Mouse (Mus musculus): Measurements from ENCODE around the gene Hspb9. TPM values are rescaled to one million over a fixed set of nuclear protein-coding genes. Genes with fewer than 3 reads are reported as not detected.

The Hspb9 gene
- polyA plus RNA-seq, 1 experiment from 2014 or later = 0.35 TPM

DNA sequence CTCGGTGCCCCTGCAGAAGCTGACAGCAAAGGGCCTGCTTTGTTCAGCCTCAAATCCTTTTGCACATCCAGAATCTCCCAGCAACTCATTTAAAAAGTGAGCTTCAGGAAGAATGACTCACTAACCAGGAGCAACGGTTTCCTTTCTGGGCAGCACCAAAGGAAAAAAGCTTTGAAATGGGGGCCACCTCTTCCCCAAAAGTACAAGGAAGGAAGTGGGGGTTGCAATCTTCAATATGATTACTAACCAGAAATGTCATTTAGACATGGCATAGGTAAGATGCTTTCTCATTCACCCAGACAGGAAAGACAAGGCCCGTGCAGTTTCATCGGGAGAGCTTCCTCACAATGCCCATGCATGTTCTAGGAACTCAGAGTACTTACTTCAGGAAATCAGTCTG is 7.6 kb downstream of the Hspb9 start:
- Histone ChIP-seq H3K4me1 (peaks cover 17% of the 10 kb centered on the region), H3K4me3 (no peak overlapping the region), H3K27ac (peak overlapping the region; percentile 46), H3K27me3 (no peaks in the 10 kb centered on the region), H3K36me3 (peaks cover 35% of the 10 kb centered on the region), H3K4me2 (replicated peaks) (no peak overlapping the region), H3K9me3 (replicated peaks) (no peaks in the 10 kb centered on the region), H3K9ac (no peak overlapping the region)
- WGBS = 74% methylated on average over 4 of the region's 4 CpGs
- ATAC-seq (ENCODE audit: low FRiP score) = no peak

DNA sequence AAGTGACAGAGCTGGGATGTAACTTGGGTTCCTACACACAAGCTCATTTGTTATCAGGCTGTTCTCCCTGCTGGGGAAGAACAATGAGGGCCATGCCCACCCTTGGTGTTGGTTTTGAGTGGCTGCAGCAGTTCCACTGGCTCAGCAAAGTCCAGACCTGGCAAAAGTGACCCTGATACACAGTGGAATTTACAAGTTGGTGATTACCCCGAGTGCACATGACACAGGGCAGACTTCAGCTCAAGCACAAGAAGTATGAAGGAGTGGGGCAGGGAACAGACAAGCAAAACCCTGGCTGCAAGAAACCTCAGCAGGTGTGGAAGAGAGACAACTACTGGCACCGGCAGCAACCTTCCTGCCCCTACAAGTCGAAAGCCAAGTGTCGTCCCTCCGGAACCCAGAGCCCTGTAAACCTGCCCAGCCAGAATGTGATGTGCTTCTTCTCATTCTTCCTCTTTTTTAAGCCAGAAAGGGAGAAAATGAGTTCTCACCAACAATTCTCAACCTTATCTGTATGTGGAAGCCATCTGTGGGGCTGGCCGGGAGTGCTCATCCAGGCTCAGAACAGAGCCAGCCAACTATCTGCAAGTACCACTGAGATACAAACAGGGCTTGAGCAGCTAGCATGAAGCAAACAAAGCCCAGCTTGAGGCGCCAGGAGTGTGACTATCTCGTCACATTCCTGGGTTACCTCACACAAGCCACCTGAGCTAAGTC is 8.3 kb downstream of the Hspb9 start:
- Histone ChIP-seq H3K27me3 (no peaks in the 10 kb centered on the region), H3K36me3 (peaks cover 28% of the 10 kb centered on the region), H3K4me2 (replicated peaks) (no peak overlapping the region), H3K4me3 (no peak overlapping the region), H3K9ac (no peak overlapping the region), H3K9me3 (replicated peaks) (no peaks in the 10 kb centered on the region), H3K4me1 (peaks cover 17% of the 10 kb centered on the region), H3K27ac (no peak overlapping the region; the same call in 1 of the 2 replicates)
- ATAC-seq (ENCODE audit: low FRiP score) = no peak
- WGBS = 75% methylated on average over 8 of the region's 8 CpGs

DNA sequence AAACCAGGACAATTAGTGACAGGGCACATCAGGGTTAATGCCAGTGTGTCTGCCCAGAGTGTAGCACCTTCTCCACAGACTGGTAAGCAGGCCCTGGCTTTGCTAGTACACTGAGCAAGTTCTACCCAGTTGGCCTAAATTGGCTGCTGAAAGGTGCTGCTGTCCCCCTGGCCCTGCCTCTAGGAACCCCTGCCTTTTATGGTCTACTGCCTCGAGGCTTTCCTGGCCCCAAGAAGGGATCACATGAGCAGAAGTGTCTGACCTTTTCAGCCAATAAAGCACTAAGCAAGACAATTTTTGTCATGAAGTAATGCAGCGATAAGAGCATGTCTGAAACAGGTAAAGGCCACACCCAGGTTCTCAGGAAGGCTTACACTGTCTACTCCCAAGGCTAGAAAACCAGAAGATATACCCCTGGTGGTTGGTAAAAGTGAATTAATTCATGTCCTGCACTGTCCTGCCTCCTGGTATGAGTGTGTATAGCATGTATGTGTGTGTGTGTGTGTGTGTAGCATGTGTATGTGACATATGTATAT is 8.9 kb downstream of the Hspb9 start:
- Histone ChIP-seq H3K27me3 (no peaks in the 10 kb centered on the region), H3K27ac (no peak overlapping the region), H3K9me3 (replicated peaks) (no peaks in the 10 kb centered on the region), H3K4me3 (no peak overlapping the region), H3K9ac (no peak overlapping the region), H3K4me1 (peaks cover 17% of the 10 kb centered on the region), H3K36me3 (peaks cover 22% of the 10 kb centered on the region), H3K4me2 (replicated peaks) (no peak overlapping the region)
- 70% methylated on average over 2 of the region's 2 CpGs for WGBS
- ATAC-seq (ENCODE audit: low FRiP score) = no peak

DNA sequence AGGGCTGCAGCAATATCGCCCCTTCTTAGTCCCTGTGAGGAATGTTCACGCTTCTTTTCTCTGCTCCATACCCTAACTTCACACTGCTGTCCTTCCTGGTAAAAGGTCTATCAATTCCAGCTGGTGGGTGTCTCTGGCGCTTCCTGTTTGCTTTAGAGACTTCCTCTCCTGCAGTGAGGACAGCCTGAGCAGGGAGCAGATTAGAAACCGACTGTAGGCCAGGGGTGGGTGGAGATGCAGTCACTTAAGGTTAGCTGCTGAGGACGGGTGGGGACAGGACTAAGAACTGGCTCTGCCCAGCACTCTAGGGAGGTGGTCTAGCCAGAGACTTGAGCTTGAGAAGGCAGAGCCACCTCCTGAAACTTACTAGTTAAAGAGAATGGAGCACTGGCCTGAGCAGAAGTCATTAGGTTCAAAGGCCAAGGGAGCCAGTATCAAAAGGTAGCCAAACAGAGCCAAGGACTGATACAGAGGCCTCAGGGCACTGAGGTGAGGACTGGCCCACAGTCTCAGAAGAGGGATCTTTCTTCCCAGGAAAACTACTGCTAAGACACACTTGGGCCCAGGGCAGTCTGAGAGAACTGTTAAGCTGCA is 11.4 kb downstream of the Hspb9 start:
- H3K36me3 ChIP-seq = peaks cover 10% of the 10 kb centered on the region
- peaks cover 17% of the 10 kb centered on the region for H3K4me1 ChIP-seq
- no peak overlapping the region for H3K4me2 ChIP-seq (replicated peaks)
- no peak overlapping the region for H3K4me3 ChIP-seq
- no peaks in the 10 kb centered on the region for H3K9me3 ChIP-seq (replicated peaks)
- no peak overlapping the region for H3K27ac ChIP-seq
- H3K27me3 ChIP-seq = no peaks in the 10 kb centered on the region
- 51% methylated on average over 5 of the region's 5 CpGs for WGBS
- H3K9ac ChIP-seq = no peak overlapping the region
- no peak for ATAC-seq (ENCODE audit: low FRiP score)

DNA sequence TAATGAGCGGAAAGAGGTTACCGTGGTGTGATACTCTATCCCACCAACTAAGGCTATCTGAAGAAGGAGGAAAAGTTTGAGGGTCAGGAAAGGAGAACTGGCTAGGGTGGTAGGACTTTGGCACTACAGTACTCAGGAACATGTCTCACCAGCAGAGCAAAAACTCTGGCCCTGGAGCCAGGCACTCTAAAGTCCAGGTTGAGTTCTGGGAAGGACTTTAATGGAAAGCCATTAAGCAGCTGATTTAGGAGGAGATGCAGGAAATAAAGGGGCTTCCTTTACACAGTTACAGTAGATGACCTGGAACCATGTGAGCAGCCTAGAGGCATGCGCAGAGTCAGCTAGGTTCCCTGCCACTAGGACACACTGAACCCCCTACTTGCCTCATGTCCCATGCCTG is 13.6 kb downstream of the Hspb9 start:
- H3K27ac ChIP-seq = no peak overlapping the region
- peaks cover 10% of the 10 kb centered on the region for H3K4me1 ChIP-seq
- 93% methylated on average over 3 of the region's 3 CpGs for WGBS
- no peak overlapping the region for H3K4me3 ChIP-seq
- no peak overlapping the region for H3K9ac ChIP-seq
- no peaks in the 10 kb centered on the region for H3K27me3 ChIP-seq
- no peak overlapping the region for H3K4me2 ChIP-seq (replicated peaks)
- no peak for ATAC-seq (ENCODE audit: low FRiP score)
- H3K9me3 ChIP-seq (replicated peaks) = no peaks in the 10 kb centered on the region
- H3K36me3 ChIP-seq = peaks cover 10% of the 10 kb centered on the region

DNA sequence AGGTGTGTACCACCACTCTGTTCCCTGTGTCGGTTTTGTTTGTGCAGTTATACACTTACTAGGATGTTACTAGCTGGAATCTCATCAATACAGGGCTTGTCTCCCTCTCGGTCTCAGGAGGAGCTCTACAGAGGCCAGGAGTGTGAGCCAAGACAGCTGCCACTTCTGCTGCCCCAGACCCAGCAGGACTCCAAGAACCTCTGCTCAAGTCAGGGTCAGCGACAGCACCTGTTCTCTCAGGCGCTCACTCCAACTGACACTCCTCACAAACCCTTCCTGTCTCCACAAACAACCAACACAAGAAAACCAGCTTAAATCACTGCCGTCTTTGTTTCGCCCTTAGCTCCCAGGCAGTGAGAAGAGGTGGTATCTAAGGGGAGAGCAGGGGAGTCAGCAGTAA is 15.0 kb downstream of the Hspb9 start:
- Histone ChIP-seq H3K27me3 (no peaks in the 10 kb centered on the region), H3K4me2 (replicated peaks) (no peak overlapping the region), H3K9me3 (replicated peaks) (no peaks in the 10 kb centered on the region), H3K9ac (no peak overlapping the region), H3K4me3 (no peak overlapping the region), H3K4me1 (peaks cover 6% of the 10 kb centered on the region), H3K27ac (no peak overlapping the region), H3K36me3 (peaks cover 21% of the 10 kb centered on the region)
- no peak for ATAC-seq (ENCODE audit: low FRiP score)
- 87% methylated on average over 6 of the region's 6 CpGs for WGBS

DNA sequence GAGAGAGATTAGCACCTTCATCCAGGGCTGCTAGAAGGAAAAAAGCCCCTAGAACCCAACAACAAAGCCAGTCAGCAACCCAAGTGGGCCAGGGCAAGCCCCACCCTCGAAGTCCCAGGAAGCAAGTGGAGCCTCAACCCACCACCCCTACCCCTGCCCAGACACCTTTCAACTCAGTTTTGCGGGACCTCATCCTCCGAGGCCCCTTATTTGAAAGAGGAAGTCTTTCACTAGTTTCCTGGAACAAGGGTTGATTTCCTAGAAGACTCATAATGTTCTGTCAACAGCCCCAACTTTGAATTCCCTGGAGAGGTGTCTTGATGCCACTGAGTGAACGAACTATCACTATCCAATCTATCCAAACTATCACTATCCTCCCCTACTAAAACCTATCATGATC is 16.3 kb downstream of the Hspb9 start:
- no peak for ATAC-seq (ENCODE audit: low FRiP score)
- H3K27ac ChIP-seq = no peak overlapping the region
- no peak overlapping the region for H3K9ac ChIP-seq
- H3K9me3 ChIP-seq (replicated peaks) = no peaks in the 10 kb centered on the region
- no peak overlapping the region for H3K4me3 ChIP-seq
- 95% methylated on average over 4 of the region's 4 CpGs for WGBS
- H3K4me2 ChIP-seq (replicated peaks) = no peak overlapping the region
- H3K36me3 ChIP-seq = peaks cover 21% of the 10 kb centered on the region
- H3K4me1 ChIP-seq = peaks cover 4% of the 10 kb centered on the region
- no peaks in the 10 kb centered on the region for H3K27me3 ChIP-seq

DNA sequence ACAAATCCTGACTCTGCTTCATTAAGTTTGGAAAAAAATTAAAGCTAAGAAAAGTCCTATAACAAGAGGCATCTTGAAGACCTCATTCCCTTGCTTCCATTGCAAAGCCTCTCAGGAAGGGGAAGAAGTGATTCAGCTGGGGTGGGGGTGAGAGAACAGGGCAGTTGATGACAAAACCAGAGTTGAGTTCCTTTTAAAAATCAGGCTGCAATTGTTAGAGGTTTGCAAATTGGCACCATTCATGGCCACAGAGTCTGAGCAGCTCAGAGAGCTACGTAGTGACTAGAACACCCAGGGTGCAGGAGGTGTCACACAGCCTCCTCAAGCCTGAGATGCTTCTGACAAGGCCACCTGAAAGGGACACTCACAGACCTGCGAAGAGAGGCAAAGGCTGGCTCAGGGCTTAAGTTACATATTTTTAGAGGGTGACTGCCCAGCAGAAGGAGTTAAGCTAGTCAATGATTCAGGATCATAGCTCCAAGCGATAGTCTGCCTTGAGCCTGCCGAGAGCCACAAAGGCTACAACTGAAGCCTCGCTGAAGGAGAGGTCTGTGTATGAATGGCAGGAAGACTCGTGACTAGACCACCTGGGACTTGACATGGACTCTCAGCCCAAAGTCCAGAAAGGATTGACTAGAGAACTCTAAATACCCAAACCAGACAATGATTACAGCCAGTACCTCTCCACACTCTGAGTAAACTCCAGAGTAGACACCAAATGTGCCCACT is 17.0 kb downstream of the Hspb9 start:
- no peak for ATAC-seq (ENCODE audit: low FRiP score)
- no peak overlapping the region for H3K27ac ChIP-seq
- no peaks in the 10 kb centered on the region for H3K4me1 ChIP-seq
- H3K4me2 ChIP-seq (replicated peaks) = no peak overlapping the region
- H3K4me3 ChIP-seq = no peak overlapping the region
- no peaks in the 10 kb centered on the region for H3K9me3 ChIP-seq (replicated peaks)
- 90% methylated on average over 6 of the region's 6 CpGs for WGBS
- no peak overlapping the region for H3K9ac ChIP-seq
- peaks cover 21% of the 10 kb centered on the region for H3K36me3 ChIP-seq
- no peaks in the 10 kb centered on the region for H3K27me3 ChIP-seq

DNA sequence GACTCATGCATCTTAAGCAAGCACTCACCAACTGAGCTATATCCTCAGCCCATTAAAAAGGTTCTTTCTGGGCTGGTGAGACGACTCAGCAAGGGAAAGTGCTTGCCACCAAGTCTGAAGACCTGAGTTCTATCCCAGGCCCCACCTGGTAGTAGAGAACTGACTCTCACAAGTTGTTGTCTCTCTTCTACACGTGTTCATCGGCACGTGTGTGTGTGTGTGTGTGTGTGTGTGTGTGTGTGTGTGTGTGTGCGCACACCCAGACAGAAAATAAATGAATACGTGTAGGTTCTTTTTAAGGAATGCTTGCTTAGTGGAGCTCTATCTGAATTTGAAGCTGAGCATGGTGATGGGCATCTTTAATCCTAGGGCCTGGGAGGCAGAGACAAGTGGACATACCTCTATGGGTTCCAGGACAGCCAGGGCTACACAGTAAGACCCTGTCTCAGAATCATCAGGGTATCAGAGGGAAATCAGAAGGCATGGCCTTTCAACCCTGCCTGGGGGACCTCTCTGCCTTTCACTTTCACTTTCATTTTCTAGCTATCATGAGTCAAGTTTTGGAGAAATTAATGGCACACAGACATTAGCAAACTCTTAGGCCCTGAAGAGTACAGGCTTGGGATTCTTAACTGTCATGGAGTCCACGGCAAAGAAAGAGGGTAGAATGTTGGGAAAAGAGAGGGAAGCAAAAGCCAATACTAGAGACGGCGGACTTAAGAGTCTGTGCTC is 21.6 kb downstream of the Hspb9 start:
- H3K27me3 ChIP-seq = no peaks in the 10 kb centered on the region
- H3K4me3 ChIP-seq = no peak overlapping the region
- H3K27ac ChIP-seq = no peak overlapping the region
- H3K9ac ChIP-seq = no peak overlapping the region
- H3K9me3 ChIP-seq (replicated peaks) = no peaks in the 10 kb centered on the region
- WGBS = 92% methylated on average over 9 of the region's 9 CpGs
- no peak overlapping the region for H3K4me2 ChIP-seq (replicated peaks)
- H3K36me3 ChIP-seq = peaks cover 10% of the 10 kb centered on the region; the same call in 1 of the 2 replicates
- peaks cover 20% of the 10 kb centered on the region for H3K4me1 ChIP-seq
- no peak for ATAC-seq (ENCODE audit: low FRiP score)

DNA sequence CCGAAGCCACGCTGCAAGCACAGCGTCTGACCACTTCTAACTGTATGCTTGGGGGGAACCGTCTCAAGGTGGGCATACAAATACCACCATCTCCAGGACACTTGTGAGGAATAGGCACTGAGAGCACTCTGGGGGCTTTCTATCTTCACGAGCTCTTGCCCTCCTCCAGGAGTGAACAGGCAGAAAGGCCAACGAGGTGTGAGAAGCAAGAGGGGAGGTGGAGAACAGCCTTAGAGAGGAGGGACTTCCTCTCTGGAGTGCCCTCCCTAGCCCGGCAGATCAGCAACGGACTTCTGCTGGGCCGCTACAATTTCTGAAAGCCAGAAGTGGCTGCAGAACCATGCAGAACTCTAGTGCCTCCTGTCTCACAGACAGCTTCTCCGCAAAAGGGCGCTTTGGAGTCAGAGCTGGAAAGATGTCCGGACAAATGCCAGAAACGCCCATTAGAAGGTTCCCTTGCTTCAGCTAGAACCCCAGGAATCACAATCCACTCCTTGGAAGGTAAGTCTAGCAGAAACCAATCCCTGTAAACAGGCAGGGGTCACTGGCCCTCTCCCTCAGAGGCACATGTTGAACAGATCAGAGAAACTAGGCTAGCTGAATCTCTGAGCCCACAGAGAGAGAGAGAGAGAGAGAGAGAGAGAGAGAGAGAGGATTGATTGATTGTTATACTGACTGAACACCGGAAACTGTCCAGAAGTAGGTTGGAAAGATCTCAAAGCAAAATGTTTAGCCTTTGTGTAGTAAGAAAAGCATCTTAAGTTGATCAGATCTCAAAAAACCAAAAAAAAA is 22.5 kb downstream of the Hspb9 start:
- ATAC-seq (ENCODE audit: low FRiP score) = no peak
- H3K4me2 ChIP-seq (replicated peaks) = peak overlapping the region; percentile 22; the same call in 1 of the 2 replicates
- H3K9ac ChIP-seq = 0 out of 2 replicates have a peak overlapping the region, but pooled peaks have one; percentile 18
- H3K9me3 ChIP-seq (replicated peaks) = no peaks in the 10 kb centered on the region
- peak overlapping the region; percentile 11; the same call in 1 of the 2 replicates for H3K4me3 ChIP-seq
- H3K27ac ChIP-seq = no peak overlapping the region
- H3K36me3 ChIP-seq = peaks cover 10% of the 10 kb centered on the region; the same call in 1 of the 2 replicates
- H3K4me1 ChIP-seq = peaks cover 20% of the 10 kb centered on the region
- no peaks in the 10 kb centered on the region for H3K27me3 ChIP-seq
- 80% methylated on average over 14 of the region's 14 CpGs for WGBS

DNA sequence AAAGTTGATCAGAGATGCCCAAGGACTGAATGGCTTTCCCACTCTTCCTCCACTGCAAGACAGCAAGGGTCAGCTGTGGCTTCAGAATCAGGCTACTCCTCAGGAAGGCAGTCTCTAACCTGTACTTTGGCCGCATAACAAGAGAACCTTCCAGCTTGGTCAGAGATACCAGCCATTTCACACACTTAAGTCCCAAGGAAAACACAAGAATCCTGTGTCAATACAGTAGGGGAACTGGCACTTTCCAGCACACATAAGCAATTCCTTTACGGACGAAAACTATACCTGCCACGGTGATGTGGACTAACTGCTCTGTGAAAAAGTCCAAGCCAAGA is 23.1 kb downstream of the Hspb9 start:
- H3K36me3 ChIP-seq = peaks cover 14% of the 10 kb centered on the region; the same call in 1 of the 2 replicates
- 83% methylated on average over 4 of the region's 4 CpGs for WGBS
- H3K27ac ChIP-seq = no peak overlapping the region
- H3K9ac ChIP-seq = no peak overlapping the region
- peak overlapping the region; percentile 84 for H3K4me3 ChIP-seq
- H3K27me3 ChIP-seq = no peaks in the 10 kb centered on the region
- H3K4me1 ChIP-seq = peaks cover 20% of the 10 kb centered on the region
- H3K9me3 ChIP-seq (replicated peaks) = no peaks in the 10 kb centered on the region
- no peak for ATAC-seq (ENCODE audit: low FRiP score)
- H3K4me2 ChIP-seq (replicated peaks) = peak overlapping the region; percentile 89

Measured in hindbrain, embryonic 12.5 days (tissue).